Mouse (Mus musculus) cerebellum, adult 2 months (tissue): ENCODE measurements around the gene Slc27a1.

Experiments
- CTCF ChIP-seq: fragments of 200-500 bp; IDR thresholded peaks from 2 replicates; pipeline ENCODE4 v1.5.1; 2011; ENCODE audit warnings: low read depth, mild to moderate bottlenecking, control low read depth, low read length, moderate library complexity, borderline replicate concordance; ENCODE audit not compliant: insufficient read depth
- POLR2A ChIP-seq: fragments of 200-500 bp; IDR thresholded peaks from 2 replicates; pipeline ENCODE4 v1.6.1; 2011; ENCODE audit warnings: low read length, control low read depth, borderline replicate concordance; ENCODE audit not compliant: insufficient read depth

DNA sequence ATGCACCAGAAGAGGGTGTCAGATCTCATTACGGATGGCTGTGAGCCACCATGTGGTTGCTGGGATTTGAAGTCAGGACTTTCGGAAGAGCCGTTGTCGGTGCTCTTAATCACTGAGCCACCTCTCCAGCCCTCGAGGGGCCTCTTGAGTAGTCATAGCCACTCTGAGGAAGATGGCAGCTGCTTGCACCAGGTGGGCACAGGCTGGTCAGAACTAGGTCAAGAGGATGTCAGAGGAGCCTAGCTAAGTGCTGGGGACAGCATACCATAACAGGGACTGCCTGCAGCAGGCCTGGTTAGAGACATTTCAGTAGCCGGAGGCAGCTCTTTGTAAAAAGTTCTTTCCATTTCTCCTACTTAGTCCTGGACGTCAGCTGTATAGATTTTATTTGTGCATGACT is 17.9 kb upstream of the Slc27a1 start:
- TF ChIP-seq POLR2A: no peak
- TF ChIP-seq CTCF: no peak
